Mouse (Mus musculus) hindbrain, embryonic 10.5 days (tissue): ENCODE results near the gene Acan. TPM values are rescaled to one million over a fixed set of nuclear protein-coding genes. Genes with fewer than 3 reads are reported as not detected.

ENCODE experiments used
- DNase-seq: peaks from one replicate; pipeline ENCODE4 v3.0.0-alpha.2; 2017; ENCODE audit warnings: low spot score
- H3K27ac ChIP-seq: fragments of 300-500 bp; sonication (generic); 2 replicates; pipeline ENCODE4 v1.5.1; 2016; ENCODE audit warnings: mild to moderate bottlenecking, moderate library complexity
- H3K27me3 ChIP-seq: fragments of 300-500 bp; sonication (generic); 2 replicates; pipeline ENCODE4 v1.6.1; 2016; ENCODE audit warnings: mild to moderate bottlenecking; ENCODE audit not compliant: poor library complexity, insufficient read depth, severe bottlenecking
- H3K36me3 ChIP-seq: fragments of 300-500 bp; sonication (generic); 2 replicates; pipeline ENCODE4 v1.6.1; 2016; ENCODE audit warnings: mild to moderate bottlenecking, moderate library complexity
- H3K4me1 ChIP-seq: fragments of 300-500 bp; sonication (generic); replicated peaks from 2 replicates; pipeline ENCODE4 v1.6.1; 2016; ENCODE audit warnings: mild to moderate bottlenecking
- H3K4me3 ChIP-seq: fragments of 300-500 bp; sonication (generic); 2 replicates; pipeline ENCODE4 v1.5.1; 2016; ENCODE audit warnings: mild to moderate bottlenecking, moderate library complexity
- H3K9me3 ChIP-seq: fragments of 300-500 bp; sonication (generic); 2 replicates; pipeline ENCODE4 v1.6.1; 2016; ENCODE audit warnings: mild to moderate bottlenecking, moderate library complexity
- WGBS: fragments of 180-500 bp; shearing (Covaris S2); methylation state at CpG from one replicate; pipeline ENCODE4 v1.1.7; 2016; 5-methylcytosine and 5-hydroxymethylcytosine counted together
- polyA plus RNA-seq: library from polyadenylated mRNA; unstranded; fragments of >200 nt; fragmentation: Nextera tagmentation; extraction: Ambion mirVana; gene quantifications from 2 replicates; pipeline ENCODE4 v1.2.1, GENCODE M21; 2016

Acan gene
- polyA plus RNA-seq: 0.10 and 0.12 TPM in 2 replicates

- peak within 1 kb of the TSS; percentile 45 for H3K27ac ChIP-seq
- 1% methylated on average over 23 of the region's 23 CpGs for WGBS
- DNase-seq: peak; percentile 49
- H3K27me3 ChIP-seq: peaks cover 84% of the 10 kb centered on the region
- H3K4me1 ChIP-seq: peaks cover 25% of the 10 kb centered on the region
- H3K4me3 ChIP-seq: peak within 1 kb of the TSS; percentile 66
- no peaks in the 10 kb centered on the region for H3K36me3 ChIP-seq
- no peaks in the 10 kb centered on the region for H3K9me3 ChIP-seq
Measured at GRCm38 (mm10) chr7:79053383-79053889, at the start of gene Acan. TSS of gene Acan (plus strand) at chr7:79053483.

GRCm38 (mm10) chr7:79021293-79021905 lies 31.9 kb upstream of the Acan start:
- H3K27ac ChIP-seq: no peak overlapping the region
- WGBS: 81% methylated on average over 9 of the region's 9 CpGs
- DNase-seq: no peak

GRCm38 (mm10) chr7:79029138-79029537 lies 24.1 kb upstream of the Acan start:
- H3K36me3 ChIP-seq: no peaks in the 10 kb centered on the region
- H3K4me1 ChIP-seq: no peaks in the 10 kb centered on the region
- no peak overlapping the region for H3K4me3 ChIP-seq
- WGBS: 91% methylated on average over 3 of the region's 3 CpGs
- no peaks in the 10 kb centered on the region for H3K27me3 ChIP-seq
- no peaks in the 10 kb centered on the region; the same call in 1 of the 2 replicates for H3K9me3 ChIP-seq
- DNase-seq: no peak
- no peak overlapping the region for H3K27ac ChIP-seq

More at GRCm38 (mm10) chr7:79021293-79021905, 31.9 kb upstream of the Acan start:
- Histone ChIP-seq H3K27me3 (no peaks in the 10 kb centered on the region), H3K4me1 (no peaks in the 10 kb centered on the region), H3K4me3 (no peak overlapping the region), H3K9me3 (no peaks in the 10 kb centered on the region), H3K36me3 (no peaks in the 10 kb centered on the region)

- H3K4me3 ChIP-seq: no peak overlapping the region
- no peaks in the 10 kb centered on the region for H3K36me3 ChIP-seq
- no peaks in the 10 kb centered on the region for H3K27me3 ChIP-seq
- 86% methylated on average over 2 of the region's 2 CpGs for WGBS
- no peak for DNase-seq
- no peak overlapping the region for H3K27ac ChIP-seq
- H3K4me1 ChIP-seq: no peaks in the 10 kb centered on the region
- no peaks in the 10 kb centered on the region; the same call in 1 of the 2 replicates for H3K9me3 ChIP-seq
Measured at GRCm38 (mm10) chr7:79033745-79034144, 19.5 kb upstream of the Acan start.

GRCm38 (mm10) chr7:79034521-79034920 lies 18.8 kb upstream of the Acan start:
- Histone ChIP-seq H3K4me3 (no peak overlapping the region), H3K9me3 (peaks cover 6% of the 10 kb centered on the region; the same call in 1 of the 2 replicates), H3K4me1 (no peaks in the 10 kb centered on the region), H3K27me3 (no peaks in the 10 kb centered on the region), H3K36me3 (no peaks in the 10 kb centered on the region), H3K27ac (no peak overlapping the region)
- 93% methylated on average over 2 of the region's 2 CpGs for WGBS
- no peak for DNase-seq

GRCm38 (mm10) chr7:79052081-79052480 lies 1.2 kb upstream of the Acan start:
- DNase-seq: peak; percentile 12
- WGBS: 27% methylated on average over 5 of the region's 5 CpGs
- Histone ChIP-seq H3K4me3 (no peak overlapping the region), H3K27ac (no peak overlapping the region), H3K9me3 (no peaks in the 10 kb centered on the region), H3K4me1 (peaks cover 25% of the 10 kb centered on the region), H3K36me3 (no peaks in the 10 kb centered on the region), H3K27me3 (peaks cover 79% of the 10 kb centered on the region)

GRCm38 (mm10) chr7:79052521-79053382 lies 531 bp upstream of the Acan start:
- peak overlapping the region; percentile 66 for H3K4me3 ChIP-seq
- DNase-seq: no peak
- H3K9me3 ChIP-seq: no peaks in the 10 kb centered on the region
- H3K4me1 ChIP-seq: peaks cover 25% of the 10 kb centered on the region
- peak overlapping the region; percentile 45 for H3K27ac ChIP-seq
- H3K36me3 ChIP-seq: no peaks in the 10 kb centered on the region
- WGBS: 2% methylated on average over 64 of the region's 66 CpGs
- H3K27me3 ChIP-seq: peaks cover 83% of the 10 kb centered on the region

- no peaks in the 10 kb centered on the region for H3K36me3 ChIP-seq
- no peak overlapping the region for H3K4me3 ChIP-seq
- H3K27me3 ChIP-seq: peaks cover 78% of the 10 kb centered on the region
- H3K4me1 ChIP-seq: peaks cover 25% of the 10 kb centered on the region
- DNase-seq: peak; percentile 6
- no peaks in the 10 kb centered on the region for H3K9me3 ChIP-seq
- WGBS: 14% methylated on average over 13 of the region's 13 CpGs
- H3K27ac ChIP-seq: no peak overlapping the region
Measured at GRCm38 (mm10) chr7:79054111-79054510, 828 bp downstream of the Acan start.

GRCm38 (mm10) chr7:79058546-79058945 lies 5.3 kb downstream of the Acan start:
- H3K27me3 ChIP-seq: peaks cover 34% of the 10 kb centered on the region
- peaks cover 8% of the 10 kb centered on the region for H3K4me1 ChIP-seq
- no peak overlapping the region for H3K4me3 ChIP-seq
- H3K27ac ChIP-seq: no peak overlapping the region
- H3K9me3 ChIP-seq: no peaks in the 10 kb centered on the region
- H3K36me3 ChIP-seq: no peaks in the 10 kb centered on the region
- 23% methylated on average over 2 of the region's 2 CpGs for WGBS
- DNase-seq: no peak

- no peak overlapping the region for H3K4me3 ChIP-seq
- H3K27ac ChIP-seq: no peak overlapping the region
- H3K4me1 ChIP-seq: 0 out of 2 replicates have a peak, but pooled peaks cover 4% of the 10 kb centered on the region
- no peaks in the 10 kb centered on the region for H3K36me3 ChIP-seq
- H3K9me3 ChIP-seq: no peaks in the 10 kb centered on the region
- no peaks in the 10 kb centered on the region for H3K27me3 ChIP-seq
- 71% methylated on average over 7 of the region's 7 CpGs for WGBS
- DNase-seq: no peak
Measured at GRCm38 (mm10) chr7:79067466-79067865, 14.2 kb downstream of the Acan start.

GRCm38 (mm10) chr7:79068231-79068630 lies 14.9 kb downstream of the Acan start:
- Histone ChIP-seq H3K27me3 (no peaks in the 10 kb centered on the region), H3K36me3 (no peaks in the 10 kb centered on the region), H3K4me3 (no peak overlapping the region), H3K4me1 (0 out of 2 replicates have a peak, but pooled peaks cover 4% of the 10 kb centered on the region), H3K9me3 (no peaks in the 10 kb centered on the region), H3K27ac (no peak overlapping the region)
- no peak for DNase-seq
- WGBS: 54% methylated on average over 4 of the region's 4 CpGs

- Histone ChIP-seq H3K36me3 (no peaks in the 10 kb centered on the region), H3K27ac (no peak overlapping the region), H3K27me3 (peaks cover 9% of the 10 kb centered on the region; the same call in 1 of the 2 replicates), H3K4me1 (0 out of 2 replicates have a peak, but pooled peaks cover 4% of the 10 kb centered on the region), H3K9me3 (no peaks in the 10 kb centered on the region), H3K4me3 (no peak overlapping the region)
- no peak for DNase-seq
- 71% methylated on average over 3 of the region's 3 CpGs for WGBS
Measured at GRCm38 (mm10) chr7:79079212-79079611, 25.9 kb downstream of the Acan start.
